Mouse (Mus musculus) lung, adult 2 months (tissue): Measurements from ENCODE around the gene Rad9a.

Experiments
- CTCF ChIP-seq: fragments of 200-500 bp; IDR thresholded peaks from 2 replicates; pipeline ENCODE4 v1.5.1; 2011; ENCODE audit warnings: mild to moderate bottlenecking, low read length, control low read depth; ENCODE audit not compliant: insufficient read depth
- POLR2A ChIP-seq: fragments of 200-500 bp; IDR thresholded peaks from 2 replicates; pipeline ENCODE4 v1.6.1; 2011; ENCODE audit warnings: low read depth, mild to moderate bottlenecking, control low read depth, low read length, borderline replicate concordance; ENCODE audit errors: extremely low read depth

DNA sequence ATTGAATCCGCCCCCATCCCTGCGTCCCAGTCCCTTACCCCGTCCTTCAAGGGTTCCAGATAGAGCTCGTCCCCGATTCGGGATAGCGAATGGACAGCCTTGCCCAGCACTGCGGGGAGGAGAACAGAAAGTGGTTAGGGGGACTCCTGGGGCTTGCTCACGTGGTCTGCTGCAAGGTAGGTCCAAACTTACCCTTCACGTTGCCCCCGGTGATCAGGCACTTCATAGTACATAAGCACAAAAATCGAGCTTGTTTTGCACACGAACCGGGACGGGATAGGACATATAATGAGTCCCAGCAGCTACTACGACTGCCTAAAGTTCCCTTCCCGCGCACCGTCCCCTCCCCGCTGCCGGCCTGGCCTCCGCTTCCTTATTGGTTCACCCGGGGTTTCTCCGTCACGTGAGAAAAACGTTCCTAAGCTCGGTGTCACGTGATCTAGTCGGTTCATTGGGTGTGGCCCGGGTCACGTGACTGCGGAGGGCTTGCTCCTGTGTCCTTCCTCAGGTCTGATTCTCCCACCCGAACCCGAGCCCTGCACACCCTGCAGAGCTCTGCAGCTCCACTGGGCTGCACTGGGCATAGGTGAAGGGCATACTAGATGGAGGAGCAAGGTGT is at the start of gene Rad9a:
- TF ChIP-seq CTCF (no peak), POLR2A (peak; percentile 97; the same call in 1 of the 2 replicates)
